7 mouse cellular contexts compared by ENCODE assay signal in the genomic region with DNA sequence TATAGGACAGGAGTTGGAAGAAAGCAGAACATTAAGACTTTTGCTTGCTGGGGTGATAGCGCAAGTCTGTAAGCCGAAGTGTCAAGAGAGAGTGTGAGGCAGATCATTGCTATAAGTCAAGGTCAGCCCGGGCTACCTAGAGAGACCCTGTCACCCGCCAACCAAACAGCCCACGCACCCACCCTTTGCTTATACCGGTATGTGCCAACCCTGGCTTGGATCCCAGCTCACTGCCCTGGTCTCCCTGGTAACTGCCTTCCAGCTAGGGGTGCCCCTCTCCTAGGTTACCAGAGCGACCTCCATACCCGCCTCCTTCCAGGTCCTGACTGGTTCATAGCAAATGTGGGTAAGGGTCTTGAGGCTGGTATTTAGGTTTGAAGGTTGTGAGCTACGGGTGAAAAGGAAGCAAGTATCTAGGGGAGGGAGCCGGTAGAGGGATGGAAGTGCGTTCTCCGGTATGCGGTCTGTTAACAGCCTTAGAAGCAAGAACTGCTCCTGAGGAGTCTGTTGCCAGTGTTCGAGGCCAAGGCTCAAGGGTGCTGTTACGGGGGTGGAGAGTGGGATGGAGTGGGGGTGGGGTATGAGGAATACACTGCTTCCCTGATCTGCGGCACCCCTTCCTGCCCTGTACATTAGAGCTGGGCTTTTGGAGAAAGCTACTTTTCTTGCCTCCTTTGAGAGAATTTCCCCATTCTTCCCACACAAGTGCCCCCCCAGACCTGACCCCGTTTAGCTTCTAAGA. TPM values are rescaled to one million over a fixed set of nuclear protein-coding genes. Genes with fewer than 3 reads are reported as not detected.
A peak's percentile ranks its signal among the peaks of the same experiment; 100 is the strongest.
DNase-seq lines count a peak whose midpoint lies in the region; ATAC-seq lines count a peak whose summit lies in the region.

No protein-coding gene starts in this region.

- DNase-seq in lung, postnatal 25 days (ENCODE audit: low spot score), result no peak
- peak; percentile 68 for DNase-seq in hindbrain, embryonic 14.5 days (ENCODE audit: low spot score)
- peak; percentile 64 to 80 for DNase-seq in layer of hippocampus, postnatal 14 days (ENCODE audit: low spot score in 2 of 2)
- DNase-seq in right cerebral cortex, postnatal 4 days, result peak; percentile 67
- DNase-seq in embryo, embryonic 9.5 days (ENCODE audit: extremely low spot score), result no peak

- H3K27me3 ChIP-seq in lung, embryonic 15.5 days, result peaks cover 35% of the 10 kb centered on the region
- H3K27me3 ChIP-seq in embryonic facial prominence, embryonic 15.5 days, result peaks cover 12% of the 10 kb centered on the region
- H3K27me3 ChIP-seq in hindbrain, embryonic 14.5 days (ENCODE audit: control insufficient read depth, insufficient read depth, low read length), result peaks cover 10% of the 10 kb centered on the region; the same call in 1 of the 2 replicates

- H3K4me1 ChIP-seq in lung, embryonic 15.5 days, result peaks cover 31% of the 10 kb centered on the region
- peaks cover 22% of the 10 kb centered on the region for H3K4me1 ChIP-seq in embryonic facial prominence, embryonic 15.5 days
- peaks cover 12% of the 10 kb centered on the region; the same call in 1 of the 2 replicates for H3K4me1 ChIP-seq in hindbrain, embryonic 14.5 days (replicated peaks; ENCODE audit: control insufficient read depth, insufficient read depth, low read length)

- H3K9ac ChIP-seq in lung, embryonic 15.5 days, result no peak overlapping the region
- H3K9ac ChIP-seq in embryonic facial prominence, embryonic 15.5 days, result no peak overlapping the region
- no peak overlapping the region for H3K9ac ChIP-seq in hindbrain, embryonic 14.5 days

- peak overlapping the region; percentile 11 for H3K4me3 ChIP-seq in lung, embryonic 15.5 days
- peak overlapping the region; percentile 17 for H3K4me3 ChIP-seq in embryonic facial prominence, embryonic 15.5 days (replicated peaks)
- H3K4me3 ChIP-seq in hindbrain, embryonic 14.5 days (replicated peaks; ENCODE audit: low read length), result no peak overlapping the region

- H3K9me3 ChIP-seq in lung, embryonic 15.5 days, result no peaks in the 10 kb centered on the region
- H3K9me3 ChIP-seq in embryonic facial prominence, embryonic 15.5 days (replicated peaks), result no peaks in the 10 kb centered on the region
- H3K9me3 ChIP-seq in hindbrain, embryonic 14.5 days (ENCODE audit: control insufficient read depth, low read length), result no peaks in the 10 kb centered on the region

- H3K27ac ChIP-seq in lung, embryonic 15.5 days, result 0 out of 2 replicates have a peak overlapping the region, but pooled peaks have one; percentile 27
- peak overlapping the region; percentile 28; the same call in 1 of the 2 replicates for H3K27ac ChIP-seq in embryonic facial prominence, embryonic 15.5 days (replicated peaks)
- H3K27ac ChIP-seq in hindbrain, embryonic 14.5 days, result no peak overlapping the region

- WGBS in lung, embryonic 15.5 days, result 6% methylated on average over 17 of the region's 17 CpGs
- 5% methylated on average over 17 of the region's 17 CpGs for WGBS in embryonic facial prominence, embryonic 15.5 days
- 2% methylated on average over 17 of the region's 17 CpGs for WGBS in hindbrain, embryonic 14.5 days

- no peak for ATAC-seq in lung, embryonic 15.5 days (ENCODE audit: borderline replicate concordance, extremely low read depth, low FRiP score, low TSS enrichment)
- ATAC-seq in embryonic facial prominence, embryonic 15.5 days (ENCODE audit: insufficient number of reproducible peaks, low FRiP score, low TSS enrichment, low read depth), result peak; percentile 42; the same call in 1 of the 2 replicates
- ATAC-seq in hindbrain, embryonic 14.5 days (ENCODE audit: low FRiP score), result peak; percentile 41; the same call in 1 of the 2 replicates

- H3K4me2 ChIP-seq in lung, embryonic 15.5 days, result peak overlapping the region; percentile 39
- peak overlapping the region; percentile 35 for H3K4me2 ChIP-seq in embryonic facial prominence, embryonic 15.5 days (replicated peaks)
- peak overlapping the region; percentile 32 for H3K4me2 ChIP-seq in hindbrain, embryonic 14.5 days (replicated peaks)

- H3K36me3 ChIP-seq in lung, embryonic 15.5 days, result no peaks in the 10 kb centered on the region
- no peaks in the 10 kb centered on the region for H3K36me3 ChIP-seq in embryonic facial prominence, embryonic 15.5 days
- no peaks in the 10 kb centered on the region for H3K36me3 ChIP-seq in hindbrain, embryonic 14.5 days (replicated peaks; ENCODE audit: control insufficient read depth, insufficient read depth)

RNA-seq across cellular contexts. Expression of a gene that starts 4.6 kb away (rescaled TPM):
- 3.7 and 4.8 TPM in 2 replicates for polyA plus RNA-seq in lung, embryonic 15.5 days (2015; fragmentation: Nextera tagmentation; extraction: Ambion mirVana)
- polyA plus RNA-seq in embryonic facial prominence, embryonic 15.5 days (2015; fragmentation: Nextera tagmentation; extraction: Ambion mirVana), result 6.1 TPM in 2 replicates
- 5.9 and 6.7 TPM in 2 replicates for polyA plus RNA-seq in hindbrain, embryonic 14.5 days (2014; fragmentation: Nextera tagmentation; extraction: Ambion mirVana)
- 10 to 100 TPM; 23.3 to 26.4 TPM for total RNA-seq in layer of hippocampus, postnatal 14 days (2021)

RNA-seq across cellular contexts. Expression of a gene that starts 4.7 kb away (rescaled TPM):
- 552 and 585 TPM in 2 replicates for polyA plus RNA-seq in lung, embryonic 15.5 days (2015; fragmentation: Nextera tagmentation; extraction: Ambion mirVana)
- 1,010 and 1,093 TPM in 2 replicates for polyA plus RNA-seq in embryonic facial prominence, embryonic 15.5 days (2015; fragmentation: Nextera tagmentation; extraction: Ambion mirVana)
- polyA plus RNA-seq in hindbrain, embryonic 14.5 days (2014; fragmentation: Nextera tagmentation; extraction: Ambion mirVana), result 215 and 239 TPM in 2 replicates
- 10 to 100 TPM; 76.7 to 86.1 TPM for total RNA-seq in layer of hippocampus, postnatal 14 days (2021)

RNA-seq across cellular contexts. Expression of a gene that starts 26.6 kb away (rescaled TPM):
- polyA plus RNA-seq in lung, embryonic 15.5 days (2015; fragmentation: Nextera tagmentation; extraction: Ambion mirVana), result 12.5 and 17.3 TPM in 2 replicates
- polyA plus RNA-seq in embryonic facial prominence, embryonic 15.5 days (2015; fragmentation: Nextera tagmentation; extraction: Ambion mirVana), result 19.6 and 21.3 TPM in 2 replicates
- polyA plus RNA-seq in hindbrain, embryonic 14.5 days (2014; fragmentation: Nextera tagmentation; extraction: Ambion mirVana), result 17.6 and 20.4 TPM in 2 replicates
- total RNA-seq in layer of hippocampus, postnatal 14 days (2021), result 1 to 10 TPM; 8.1 to 8.8 TPM

RNA-seq across cellular contexts. Expression of a gene that starts 27.7 kb away (rescaled TPM):
- 186 and 195 TPM in 2 replicates for polyA plus RNA-seq in lung, embryonic 15.5 days (2015; fragmentation: Nextera tagmentation; extraction: Ambion mirVana)
- polyA plus RNA-seq in embryonic facial prominence, embryonic 15.5 days (2015; fragmentation: Nextera tagmentation; extraction: Ambion mirVana), result 224 and 226 TPM in 2 replicates
- polyA plus RNA-seq in hindbrain, embryonic 14.5 days (2014; fragmentation: Nextera tagmentation; extraction: Ambion mirVana), result 228 and 269 TPM in 2 replicates
- 10 to 100 TPM; 96.9 to 98.1 TPM for total RNA-seq in layer of hippocampus, postnatal 14 days (2021)

RNA-seq across cellular contexts. Expression of a gene that starts 37.5 kb away (rescaled TPM):
- polyA plus RNA-seq in lung, embryonic 15.5 days (2015; fragmentation: Nextera tagmentation; extraction: Ambion mirVana), result 5.0 TPM in 2 replicates
- polyA plus RNA-seq in embryonic facial prominence, embryonic 15.5 days (2015; fragmentation: Nextera tagmentation; extraction: Ambion mirVana), result 14.3 and 16.5 TPM in 2 replicates
- polyA plus RNA-seq in hindbrain, embryonic 14.5 days (2014; fragmentation: Nextera tagmentation; extraction: Ambion mirVana), result 6.2 and 7.2 TPM in 2 replicates
- total RNA-seq in layer of hippocampus, postnatal 14 days (2021), result 10 to 100 TPM; 28.1 to 28.5 TPM

Comparison
In these comparisons a context has a peak if more than half of its experiments do, and no peak if none do; other contexts are left out.
1. DNase-seq: peak in hindbrain, embryonic 14.5 days (single experiment), layer of hippocampus, postnatal 14 days (2 of 2) and right cerebral cortex, postnatal 4 days (single experiment); none in lung, postnatal 25 days (single experiment) and embryo, embryonic 9.5 days (single experiment).
2. Peak in every context shown above with its lines, with median percentiles within 50 percentile points of each other: H3K4me2 ChIP-seq.